Mouse (Mus musculus) neural tube, postnatal 0 days (tissue): ENCODE data around the gene Krtap10-4. TPM values are rescaled to one million over a fixed set of nuclear protein-coding genes. Genes with fewer than 3 reads are reported as not detected.

Experiments
- polyA plus RNA-seq: library from polyadenylated mRNA; unstranded; fragments of >200 nt; fragmentation: Nextera tagmentation; extraction: Ambion mirVana; gene quantifications from 2 replicates; pipeline ENCODE4 v1.2.1, GENCODE M21; 2015

Gene Krtap10-4
- polyA plus RNA-seq: not detected in 2 replicates

DNA sequence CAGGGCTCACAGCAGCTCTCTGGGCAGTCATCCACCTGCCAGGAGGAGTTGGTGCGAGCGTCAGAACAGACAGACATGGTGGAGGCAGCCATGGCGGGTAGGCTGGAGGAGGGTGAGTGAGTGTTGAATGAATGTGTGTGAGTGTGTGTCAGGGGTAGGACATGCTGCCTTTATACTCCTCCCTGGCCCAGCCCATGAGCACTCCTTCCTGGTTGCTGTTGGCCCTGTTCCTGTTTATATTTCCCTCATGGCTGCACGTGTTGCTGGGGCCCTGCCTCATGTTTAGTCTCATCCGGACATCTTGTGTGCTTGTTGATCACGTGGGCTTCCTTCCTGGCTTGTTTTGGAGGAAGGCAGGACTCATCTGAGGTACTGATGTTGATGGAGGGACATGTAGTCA is at the start of gene Krtap10-4:
TSS of gene Krtap10-4 (minus strand) at position 145 of the 400 bp plus-strand sequence.

DNA sequence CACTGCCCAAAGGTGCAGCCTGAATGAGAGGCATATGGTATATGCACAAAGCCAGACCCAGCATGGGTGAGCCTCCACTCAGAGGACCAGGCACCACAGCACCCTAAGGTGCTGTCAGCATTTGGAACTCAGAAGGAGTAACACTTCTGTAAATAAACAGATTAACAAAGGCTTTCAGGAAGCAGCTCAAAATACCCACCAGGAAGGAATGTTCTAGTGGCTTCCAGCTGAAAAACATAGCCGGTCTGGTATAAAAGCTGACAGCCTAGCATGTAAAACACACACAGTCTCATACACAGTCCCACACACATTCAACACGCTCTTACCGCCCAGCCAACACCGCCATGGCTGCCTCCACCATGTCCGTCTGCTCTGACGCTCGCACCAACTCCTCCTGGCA is 34.8 kb upstream of the Krtap10-4 start, which contains the start of gene Gm3285:
TSS of gene Gm3285 (plus strand) at position 301 of the 400 bp plus-strand sequence.

DNA sequence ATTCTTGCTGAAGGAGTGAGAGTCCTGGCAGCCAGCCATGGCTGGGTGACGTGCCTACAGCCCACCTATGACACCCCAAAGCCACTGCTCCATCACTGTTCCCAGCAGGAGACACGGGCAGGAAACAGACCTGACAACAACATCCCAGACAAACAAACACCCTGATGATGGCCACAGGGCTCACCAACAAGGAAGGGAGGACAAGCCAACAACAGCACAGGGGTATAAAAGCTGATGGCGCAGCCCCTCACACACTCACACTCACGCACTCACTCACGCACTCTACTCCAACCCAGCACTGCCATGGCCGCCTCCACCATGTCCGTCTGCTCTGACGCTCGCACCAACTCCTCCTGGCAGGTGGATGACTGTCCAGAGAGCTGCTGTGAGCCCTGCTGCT is 25.7 kb upstream of the Krtap10-4 start, which contains the start of gene Gm10318:
TSS of gene Gm10318 (plus strand) at position 301 of the 400 bp plus-strand sequence.

DNA sequence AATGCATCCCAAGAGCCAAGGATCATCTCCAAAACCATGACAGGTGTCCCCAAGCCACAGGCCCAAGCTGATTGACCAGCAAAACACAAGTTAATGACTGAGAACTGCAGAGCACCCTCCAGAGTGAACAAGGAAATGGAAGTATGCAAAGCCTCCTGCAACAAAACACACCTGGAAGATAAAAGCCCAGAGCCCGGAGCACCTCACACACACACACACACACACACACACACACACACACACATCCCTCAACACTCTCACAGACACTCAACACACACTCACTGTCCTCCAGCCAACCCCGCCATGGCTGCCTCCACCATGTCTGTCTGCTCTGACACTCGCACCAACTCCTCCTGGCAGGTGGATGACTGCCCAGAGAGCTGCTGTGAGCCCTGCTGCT is 19.6 kb upstream of the Krtap10-4 start, which contains the start of gene Gm36176:
TSS of gene Gm36176 (plus strand) at position 301 of the 400 bp plus-strand sequence.

DNA sequence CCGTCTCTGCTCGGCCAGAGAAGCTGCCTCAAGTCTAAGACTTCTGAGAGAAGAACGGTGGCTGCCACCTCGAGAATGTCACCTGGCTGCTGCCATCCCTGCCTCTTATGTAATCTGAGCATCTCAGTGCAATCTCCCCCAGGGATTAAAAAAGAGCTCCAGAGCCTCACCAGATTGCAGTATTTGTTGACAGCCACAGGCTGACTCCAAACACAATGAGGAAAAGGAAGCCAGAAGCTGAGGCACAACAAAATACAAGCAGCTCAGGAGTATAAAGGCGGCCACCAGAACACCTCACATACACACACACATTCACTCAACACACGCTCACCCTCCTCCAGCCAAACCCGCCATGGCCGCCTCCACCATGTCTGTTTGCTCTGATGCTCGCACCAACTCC is 8.8 kb upstream of the Krtap10-4 start, which contains the start of gene Krtap10-10:
TSS of gene Krtap10-10 (plus strand) at position 301 of the 400 bp plus-strand sequence.

DNA sequence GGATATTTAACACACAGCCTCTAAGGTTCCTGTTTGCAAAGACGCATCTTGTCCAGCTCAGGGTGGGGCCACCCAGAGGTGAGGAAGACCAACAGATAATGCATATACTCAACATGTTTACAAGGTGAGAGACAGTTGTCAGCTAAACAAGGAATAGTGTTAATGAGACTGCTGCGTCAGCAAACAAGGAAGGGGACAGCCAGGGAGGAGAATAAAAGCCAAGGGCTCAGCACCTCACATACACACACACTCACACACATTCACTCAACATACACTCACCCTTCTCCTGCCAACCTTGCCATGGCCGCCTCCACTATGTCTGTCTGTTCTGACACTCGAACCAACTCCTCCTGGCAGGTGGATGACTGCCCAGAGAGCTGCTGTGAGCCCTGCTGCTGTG is 12.5 kb downstream of the Krtap10-4 start, which contains the start of gene Gm2696:
TSS of gene Gm2696 (plus strand) at position 301 of the 400 bp plus-strand sequence.

DNA sequence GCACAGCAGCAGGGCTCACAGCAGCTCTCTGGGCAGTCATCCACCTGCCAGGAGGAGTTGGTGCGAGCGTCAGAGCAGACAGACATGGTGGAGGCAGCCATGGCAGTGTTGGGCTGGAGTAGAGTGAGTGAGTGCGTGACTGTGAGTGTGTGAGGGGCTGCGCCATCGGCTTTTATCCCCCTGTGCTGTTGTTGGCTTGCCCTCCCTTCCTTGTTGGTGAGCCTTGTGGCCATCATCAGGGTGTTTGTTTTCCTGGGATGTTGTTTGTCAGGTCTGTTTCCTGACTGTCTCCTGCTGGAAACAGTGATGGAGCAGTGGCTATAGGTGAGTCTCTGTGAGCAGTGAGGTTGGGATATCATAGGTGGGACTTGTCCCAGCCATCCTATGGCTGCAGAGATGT is 15.2 kb downstream of the Krtap10-4 start, which contains the start of gene Gm9507:
TSS of gene Gm9507 (minus strand) at position 101 of the 400 bp plus-strand sequence.

DNA sequence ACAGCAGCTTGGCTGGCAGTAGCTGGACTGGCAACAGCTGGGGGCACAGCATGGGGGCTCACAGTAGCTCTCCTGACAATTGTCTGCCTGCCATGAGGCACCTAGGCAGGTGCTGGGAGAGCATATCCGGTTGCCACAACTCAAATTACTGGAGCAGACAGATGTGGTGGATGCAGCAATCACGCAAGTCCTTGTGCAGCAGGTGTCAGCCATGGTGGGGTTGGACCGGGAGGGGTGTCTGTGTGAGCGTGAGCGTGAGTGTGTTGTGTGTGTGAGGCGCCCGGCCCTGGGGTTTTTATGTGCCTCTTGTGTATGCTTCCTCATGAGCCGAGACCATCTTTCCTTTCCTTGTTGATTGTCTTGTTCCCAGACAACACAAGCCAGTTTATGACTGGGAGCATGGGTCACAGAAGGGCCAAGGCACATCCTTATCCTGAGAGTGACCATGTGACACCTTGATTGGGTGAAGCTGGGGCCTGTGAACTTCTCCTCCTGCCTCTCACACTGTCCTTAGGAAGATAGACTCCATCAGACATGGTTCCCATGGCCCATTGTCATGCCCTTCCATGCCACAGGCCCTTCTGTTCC is 27.9 kb downstream of the Krtap10-4 start, which contains the start of gene Gm19668:
TSS of gene Gm19668 (minus strand) at position 213 of the 588 bp plus-strand sequence.

DNA sequence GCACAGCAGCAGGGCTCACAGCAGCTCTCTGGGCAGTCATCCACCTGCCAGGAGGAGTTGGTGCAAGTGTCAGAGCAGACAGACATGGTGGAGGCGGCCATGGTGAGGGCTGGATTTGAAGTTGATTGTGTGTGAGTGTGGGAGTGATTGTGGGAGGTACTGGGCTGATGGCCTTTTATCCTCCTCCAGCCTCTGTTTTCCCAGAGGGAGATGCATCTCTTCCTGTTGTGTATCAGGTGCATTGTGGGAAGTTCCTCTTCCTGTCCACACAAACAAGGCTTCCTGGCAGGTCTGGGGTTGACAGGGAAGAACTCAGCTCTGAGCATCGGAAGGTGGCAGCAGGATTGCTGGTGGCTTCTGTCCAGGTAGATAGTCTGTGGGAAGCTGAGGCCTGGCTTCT is 31.9 kb downstream of the Krtap10-4 start, which contains the start of gene Gm9639:
TSS of gene Gm9639 (minus strand) at position 101 of the 400 bp plus-strand sequence.

DNA sequence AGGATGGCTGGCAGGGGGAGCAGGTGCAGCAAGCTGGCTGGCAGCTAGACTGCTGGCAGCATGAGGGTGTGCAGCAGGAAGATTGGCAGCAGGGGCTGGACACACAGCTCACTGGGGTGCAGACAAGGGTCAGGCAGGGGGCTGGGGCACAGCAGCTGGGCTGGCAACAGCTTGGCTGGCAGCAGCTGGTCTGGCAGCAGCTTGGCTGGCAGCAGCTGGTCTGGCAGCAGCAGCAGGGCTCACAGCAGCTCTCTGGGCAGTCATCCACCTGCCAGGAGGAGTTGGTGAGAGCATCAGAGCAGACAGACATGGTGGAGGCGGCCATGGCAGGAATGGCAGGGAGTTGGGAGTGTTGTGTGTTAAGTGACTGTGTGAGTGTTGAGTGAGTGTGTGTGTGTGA is 39.0 kb downstream of the Krtap10-4 start, which contains the start of gene Gm7137:
TSS of gene Gm7137 (minus strand) at position 325 of the 400 bp plus-strand sequence.

DNA sequence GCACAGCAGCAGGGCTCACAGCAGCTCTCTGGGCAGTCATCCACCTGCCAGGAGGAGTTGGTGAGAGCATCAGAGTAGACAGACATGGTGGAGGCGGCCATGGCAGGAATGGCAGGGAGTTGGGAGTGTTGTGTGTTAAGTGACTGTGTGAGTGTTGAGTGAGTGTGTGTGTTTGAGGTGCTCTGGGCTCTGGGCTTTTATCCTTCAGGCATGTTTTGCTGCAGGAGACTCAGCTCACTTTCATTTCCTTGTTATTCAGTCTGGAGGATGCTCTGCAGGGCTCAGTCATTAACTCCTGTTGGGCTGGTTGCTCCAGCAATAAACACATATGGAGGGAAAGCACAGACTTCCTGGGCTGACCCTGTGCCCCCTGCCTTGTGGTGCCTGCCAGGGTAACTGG is 44.5 kb downstream of the Krtap10-4 start, which contains the start of gene Gm3250:
TSS of gene Gm3250 (minus strand) at position 101 of the 400 bp plus-strand sequence.

DNA sequence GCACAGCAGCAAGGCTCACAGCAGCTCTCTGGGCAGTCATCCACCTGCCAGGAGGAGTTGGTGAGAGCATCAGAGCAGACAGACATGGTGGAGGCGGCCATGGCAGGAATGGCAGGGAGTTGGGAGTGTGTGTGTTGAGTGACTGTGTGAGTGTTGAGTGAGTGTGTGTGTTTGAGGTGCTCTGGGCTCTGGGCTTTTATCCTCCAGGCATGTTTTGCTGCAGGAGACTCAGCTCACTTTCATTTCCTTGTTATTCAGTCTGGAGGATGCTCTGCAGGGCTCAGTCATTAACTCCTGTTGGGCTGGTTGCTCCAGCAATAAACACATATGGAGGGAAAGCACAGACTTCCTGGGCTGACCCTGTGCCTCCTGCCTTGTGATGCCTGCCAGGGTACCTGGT is 50.1 kb downstream of the Krtap10-4 start, which contains the start of gene Gm7138:
TSS of gene Gm7138 (minus strand) at position 101 of the 400 bp plus-strand sequence.

Other genes with a start within 250 kb of the Krtap10-4 start
- gene Pttg1ip, start 245.4 kb downstream of the Krtap10-4 start, polyA plus RNA-seq: 87.6 and 92.6 TPM in 2 replicates
- gene Sumo3, start 221.0 kb downstream of the Krtap10-4 start, polyA plus RNA-seq: 276 and 292 TPM in 2 replicates
- 1.7 and 3.1 TPM in 2 replicates for gene Gm49325, start 220.9 kb downstream of the Krtap10-4 start, polyA plus RNA-seq
- 53.8 and 60.5 TPM in 2 replicates for gene Ube2g2, start 204.8 kb downstream of the Krtap10-4 start, polyA plus RNA-seq
- gene Tspear, start 140.5 kb downstream of the Krtap10-4 start, polyA plus RNA-seq: 2.4 and 2.6 TPM in 2 replicates
- not detected in 2 replicates for gene Gm19402, start 136.3 kb downstream of the Krtap10-4 start, polyA plus RNA-seq
- not detected in 2 replicates for gene Gm9508, start 129.9 kb downstream of the Krtap10-4 start, polyA plus RNA-seq
- gene Gm10272, start 120.5 kb downstream of the Krtap10-4 start, polyA plus RNA-seq: not detected in 2 replicates
- gene Gm10024, start 115.6 kb downstream of the Krtap10-4 start, polyA plus RNA-seq: not detected in 2 replicates
- gene Gm10142, start 111.3 kb downstream of the Krtap10-4 start, polyA plus RNA-seq: not detected in 2 replicates
- gene Krtap12-1, start 106.5 kb downstream of the Krtap10-4 start, polyA plus RNA-seq: not detected in 2 replicates
- gene Gm10100, start 100.6 kb downstream of the Krtap10-4 start, polyA plus RNA-seq: not detected in 2 replicates
- not detected in 2 replicates for gene Gm18596, start 84.5 kb downstream of the Krtap10-4 start, polyA plus RNA-seq
- gene Gm9736, start 75.7 kb downstream of the Krtap10-4 start, polyA plus RNA-seq: not detected in 2 replicates
- not detected in 2 replicates for gene Gm3233, start 67.4 kb downstream of the Krtap10-4 start, polyA plus RNA-seq
- gene Gm3238, start 55.8 kb downstream of the Krtap10-4 start, polyA plus RNA-seq: not detected in 2 replicates
- gene Gm7138, start 50.2 kb downstream of the Krtap10-4 start, polyA plus RNA-seq: not detected in 2 replicates
- gene Gm3250, start 44.6 kb downstream of the Krtap10-4 start, polyA plus RNA-seq: not detected in 2 replicates
- gene Gm7137, start 38.9 kb downstream of the Krtap10-4 start, polyA plus RNA-seq: not detected in 2 replicates
- gene Gm9639, start 32.0 kb downstream of the Krtap10-4 start, polyA plus RNA-seq: not detected in 2 replicates
- gene Gm19668, start 28.0 kb downstream of the Krtap10-4 start, polyA plus RNA-seq: not detected in 2 replicates
- gene Gm9507, start 15.3 kb downstream of the Krtap10-4 start, polyA plus RNA-seq: not detected in 2 replicates
- gene Gm2696, start 12.4 kb downstream of the Krtap10-4 start, polyA plus RNA-seq: not detected in 2 replicates
- gene Krtap10-10, start 8.9 kb upstream of the Krtap10-4 start, polyA plus RNA-seq: not detected in 2 replicates
- not detected in 2 replicates for gene Gm36176, start 19.7 kb upstream of the Krtap10-4 start, polyA plus RNA-seq
- gene Gm10318, start 25.8 kb upstream of the Krtap10-4 start, polyA plus RNA-seq: not detected in 2 replicates
- gene Gm3285, start 34.9 kb upstream of the Krtap10-4 start, polyA plus RNA-seq: not detected in 2 replicates
- 22.2 and 26.6 TPM in 2 replicates for gene Lrrc3, start 75.4 kb upstream of the Krtap10-4 start, polyA plus RNA-seq
- gene Trpm2, start 143.5 kb upstream of the Krtap10-4 start, polyA plus RNA-seq: 8.9 and 10.4 TPM in 2 replicates
- gene 1810043G02Rik, start 151.4 kb upstream of the Krtap10-4 start, polyA plus RNA-seq: 65.9 and 70.1 TPM in 2 replicates
- 82.9 and 88.0 TPM in 2 replicates for gene Pfkl, start 183.0 kb upstream of the Krtap10-4 start, polyA plus RNA-seq
- not detected in 2 replicates for gene Dnmt3l, start 214.9 kb upstream of the Krtap10-4 start, polyA plus RNA-seq
- 0.19 and 0.40 TPM in 2 replicates for gene Aire, start 216.5 kb upstream of the Krtap10-4 start, polyA plus RNA-seq
- gene Icosl, start 242.2 kb upstream of the Krtap10-4 start, polyA plus RNA-seq: 1.7 TPM in 2 replicates